Mouse (Mus musculus) gastrocnemius, adult 8-10 months (tissue): Measurements from ENCODE around the gene Tmco5. TPM values are rescaled to one million over a fixed set of nuclear protein-coding genes. Genes with fewer than 3 reads are reported as not detected.
"Not testable (repeated sequence)": the region's sequence is repeated elsewhere in the genome, so short reads cannot be mapped to it uniquely, and the experiment has no call there.

ENCODE experiments used
- DNase-seq, 2 experiments: peaks; one replicate each; pipeline ENCODE4 v3.0.0; 2022; ENCODE audit warnings: low spot score in 2 of 2
- total RNA-seq, 4 experiments: library from RNA; stranded (reverse); gene quantifications; 2 replicates each; pipeline ENCODE4 v1.2.4; 2022

Gene Tmco5
- total RNA-seq, 4 experiments from 2014 or later, result not detected

DNA sequence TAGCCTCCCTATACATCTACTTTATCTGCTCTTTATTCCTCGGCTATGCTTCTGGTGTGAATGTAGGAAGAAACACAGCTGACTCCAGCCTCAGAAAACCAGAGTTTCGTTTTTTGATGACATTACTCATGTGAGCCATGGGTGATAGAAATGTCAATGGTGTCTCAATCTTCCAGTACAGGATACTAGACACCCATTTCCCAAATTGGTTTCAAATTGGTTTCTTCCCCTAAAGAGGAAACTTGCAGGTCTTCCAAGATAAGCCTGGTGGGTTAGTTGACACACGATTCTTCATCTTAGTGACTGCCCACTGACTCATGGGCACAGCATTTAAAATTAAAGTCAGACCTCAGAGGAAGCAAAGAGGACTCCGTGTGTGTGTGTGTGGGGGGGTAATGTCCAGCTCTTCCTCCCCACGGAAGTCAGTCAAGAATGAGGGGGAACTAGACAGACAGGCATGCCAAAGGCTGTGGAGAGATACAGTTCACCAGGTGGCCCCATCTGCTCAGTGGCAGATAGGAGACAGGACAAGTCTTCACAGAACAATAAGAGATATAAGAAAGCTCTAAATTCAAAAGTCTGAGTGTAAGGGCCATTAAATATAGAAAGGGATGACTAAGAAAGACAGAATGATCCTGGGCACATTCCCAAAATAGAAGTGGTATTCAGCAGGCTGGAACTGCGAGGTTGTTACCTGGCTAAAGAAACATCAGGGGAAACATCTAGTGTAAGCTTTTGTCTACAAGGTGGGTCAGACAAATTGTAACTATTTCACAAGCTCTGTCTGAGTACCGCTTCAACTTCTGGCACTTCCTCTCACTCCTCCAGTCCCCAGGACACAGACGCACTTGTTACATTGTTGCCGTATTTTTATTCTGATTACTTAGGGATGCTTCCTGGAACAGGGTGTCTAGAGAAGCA is 44.3 kb downstream of the Tmco5 start:
- no peak for DNase-seq

DNA sequence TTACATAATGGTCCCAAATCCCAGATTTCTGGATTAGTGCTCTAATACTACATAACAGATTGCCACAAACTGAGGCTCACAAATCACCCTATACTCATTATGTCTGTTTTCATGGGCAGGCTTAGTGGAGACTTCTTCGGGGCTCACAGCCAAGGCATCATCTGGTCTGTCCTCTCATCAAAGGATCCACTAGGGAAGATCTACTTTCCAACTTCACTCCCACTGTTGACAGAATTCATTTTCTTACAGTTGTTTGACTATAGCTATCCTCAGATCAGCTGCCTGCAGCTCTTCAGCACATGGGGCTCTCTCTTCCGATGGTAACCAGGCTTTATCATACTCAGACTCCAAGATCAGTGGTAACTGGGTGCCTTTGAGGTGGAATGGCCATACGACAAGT is 45.2 kb downstream of the Tmco5 start:
- DNase-seq, result no peak

DNA sequence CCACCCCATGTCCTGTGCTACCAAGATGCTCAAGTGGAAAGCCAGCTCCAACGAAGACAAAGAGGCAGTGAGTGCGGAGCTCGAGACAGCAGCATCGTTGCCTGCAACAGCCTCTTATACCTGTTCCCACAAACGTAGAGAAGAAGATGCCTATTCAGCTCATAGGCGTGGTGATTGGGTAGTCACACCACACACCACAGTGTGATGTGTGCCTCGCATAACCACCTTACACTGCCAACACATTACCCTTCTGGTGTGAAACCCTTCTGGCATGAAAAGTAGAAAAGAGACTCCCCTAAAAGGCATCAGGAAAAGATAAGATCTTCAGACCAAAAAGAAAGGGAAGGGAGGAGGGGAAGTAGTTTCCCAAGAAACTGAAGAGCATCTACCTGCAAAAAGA is 45.8 kb downstream of the Tmco5 start:
- no peak for DNase-seq

DNA sequence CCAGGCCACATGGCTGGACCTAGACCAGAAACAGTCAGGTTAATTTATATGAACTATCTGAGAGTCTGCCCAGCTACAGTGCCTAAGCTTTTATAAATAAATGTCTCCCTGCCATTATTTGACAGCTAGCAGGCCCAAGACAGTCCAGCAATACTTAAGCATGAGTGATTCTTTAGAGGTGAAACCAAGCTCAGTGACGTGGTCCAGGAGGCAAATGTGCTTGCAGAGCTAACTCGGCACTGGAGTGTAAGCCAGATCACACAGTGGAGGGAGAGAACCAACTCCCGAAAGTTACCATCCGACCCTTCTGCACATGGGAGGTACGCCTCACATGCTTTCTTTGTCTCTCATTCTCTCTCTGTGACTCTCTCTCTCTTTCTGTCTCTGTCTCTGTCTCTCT is 46.7 kb downstream of the Tmco5 start:
- no peak for DNase-seq

DNA sequence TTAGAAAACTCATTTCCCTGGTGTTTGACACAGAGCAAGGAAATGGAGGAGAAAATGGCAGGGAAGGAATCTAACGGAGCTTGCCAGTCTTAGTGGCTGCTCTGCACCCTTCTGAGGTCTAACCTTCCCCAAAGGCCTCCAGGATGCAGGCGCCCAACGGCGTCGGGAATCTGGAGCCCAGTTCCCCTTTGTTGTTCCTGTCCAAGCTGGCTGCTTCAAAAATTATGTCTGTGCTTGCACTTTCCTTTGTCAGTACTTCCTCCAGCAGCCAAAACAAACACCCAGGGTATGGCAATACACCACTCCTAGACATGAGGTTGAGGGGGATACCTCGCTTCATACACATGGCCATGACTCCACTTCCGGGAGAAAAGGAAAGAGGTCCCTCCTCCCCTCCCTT is 53.7 kb downstream of the Tmco5 start:
- DNase-seq, result no peak

DNA sequence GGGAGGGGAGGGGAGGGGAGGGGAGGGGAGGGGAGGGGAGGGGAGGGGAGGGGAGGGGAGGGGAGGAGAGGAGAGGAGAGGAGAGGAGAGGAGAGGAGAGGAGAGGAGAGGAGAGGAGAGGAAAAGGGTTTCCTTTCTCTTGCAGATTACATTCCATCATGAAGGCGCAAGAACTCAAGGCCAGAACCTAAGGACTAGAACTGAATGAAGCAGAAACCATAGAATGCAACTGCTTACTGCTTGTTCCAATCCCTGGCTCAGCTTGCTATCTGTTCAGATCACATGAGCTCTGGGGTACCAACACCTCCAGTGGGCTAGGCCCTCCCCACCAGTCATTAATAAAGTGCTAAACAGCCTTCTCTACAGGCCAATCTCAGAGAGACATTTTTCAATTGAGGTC is 55.7 kb downstream of the Tmco5 start:
- not testable (repeated sequence) for DNase-seq

DNA sequence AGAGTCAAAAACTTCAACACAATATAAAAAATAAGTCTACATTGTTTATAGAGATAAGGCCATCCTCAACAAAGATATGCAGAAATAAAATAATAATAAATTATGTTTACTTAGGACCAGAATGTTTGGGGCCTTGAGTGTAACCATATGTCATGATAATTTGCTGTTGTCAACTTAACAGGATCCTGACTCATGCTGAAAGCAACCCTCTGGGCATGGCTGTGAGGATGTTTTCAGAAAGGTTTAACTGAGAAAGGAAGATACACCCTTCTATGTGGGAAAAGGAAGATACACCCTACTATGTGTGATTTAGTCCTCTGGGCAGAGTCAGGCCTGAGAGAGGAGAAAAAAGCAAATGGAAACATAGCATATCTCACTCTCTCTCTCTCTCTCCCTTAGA is 56.3 kb downstream of the Tmco5 start:
- no peak for DNase-seq

DNA sequence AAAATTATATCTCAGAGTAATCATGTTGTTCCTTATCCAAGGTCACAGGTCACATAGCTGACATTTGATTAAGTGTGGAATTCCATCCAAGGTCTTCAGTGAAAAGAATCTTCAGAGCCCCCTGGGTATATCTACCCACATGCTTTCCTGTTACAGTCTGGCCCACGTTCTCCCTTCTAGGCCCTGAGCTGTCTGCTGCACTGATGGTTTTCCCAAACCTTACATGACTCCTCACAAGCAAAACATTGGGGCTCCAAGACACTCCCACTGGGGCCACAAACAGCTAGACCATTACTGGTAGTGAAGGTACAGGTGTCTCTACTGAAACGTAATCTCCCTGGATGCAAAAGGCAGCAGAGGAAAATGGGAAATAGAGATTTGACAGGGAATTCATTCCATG is 57.9 kb downstream of the Tmco5 start:
- DNase-seq, result no peak

DNA sequence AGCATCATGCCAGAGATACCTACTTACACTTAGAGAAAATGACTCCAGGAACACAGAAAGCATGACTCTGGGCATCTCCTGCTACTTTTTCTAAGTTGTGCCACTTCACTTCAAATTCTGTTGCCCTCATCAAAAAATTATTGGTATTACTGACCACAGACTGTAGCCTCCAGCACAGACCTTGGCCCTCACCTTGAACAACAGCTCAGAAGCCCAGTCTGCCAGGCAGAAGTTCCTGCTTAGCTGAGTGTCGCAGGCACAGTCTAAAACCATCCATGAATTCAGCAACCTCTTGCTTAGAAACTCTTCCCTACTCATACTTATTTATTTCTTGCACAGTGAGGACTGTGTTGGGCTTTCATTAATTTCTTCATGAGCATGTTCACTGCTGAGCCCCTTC is 58.7 kb downstream of the Tmco5 start:
- DNase-seq, result no peak

DNA sequence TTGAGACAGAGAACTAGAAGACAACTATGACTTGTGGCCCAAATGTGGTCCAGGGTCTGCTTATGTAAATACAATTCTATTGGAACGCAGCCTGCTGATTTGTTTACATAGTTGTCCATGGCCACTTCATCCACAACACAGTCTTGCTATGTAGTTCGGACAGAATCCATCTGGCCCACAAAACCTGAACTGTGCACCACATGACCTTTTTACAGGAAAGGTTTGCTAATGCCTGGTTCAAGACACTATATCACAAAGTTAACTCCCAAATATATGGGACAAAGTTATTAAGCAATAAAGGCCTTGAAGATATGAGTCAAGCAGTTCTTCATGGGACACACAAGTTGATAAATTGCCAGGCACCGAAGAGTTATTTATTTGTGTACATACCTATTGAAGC is 63.3 kb downstream of the Tmco5 start:
- DNase-seq, result no peak

Other genes with a start within 250 kb of the Tmco5 start
- gene Spred1, start 242.7 kb downstream of the Tmco5 start, total RNA-seq, result 1 to 10 TPM; 4.4 to 6.0 (median 5.2) TPM